Mouse (Mus musculus): ENCODE measurements at regions not wholly inside any gene's neighbourhood (a gene's known extent, or its start where the extent isn't known, plus 50 kb on each side); places are given as distances from the start of the nearest gene placed in this dataset.

DNA sequence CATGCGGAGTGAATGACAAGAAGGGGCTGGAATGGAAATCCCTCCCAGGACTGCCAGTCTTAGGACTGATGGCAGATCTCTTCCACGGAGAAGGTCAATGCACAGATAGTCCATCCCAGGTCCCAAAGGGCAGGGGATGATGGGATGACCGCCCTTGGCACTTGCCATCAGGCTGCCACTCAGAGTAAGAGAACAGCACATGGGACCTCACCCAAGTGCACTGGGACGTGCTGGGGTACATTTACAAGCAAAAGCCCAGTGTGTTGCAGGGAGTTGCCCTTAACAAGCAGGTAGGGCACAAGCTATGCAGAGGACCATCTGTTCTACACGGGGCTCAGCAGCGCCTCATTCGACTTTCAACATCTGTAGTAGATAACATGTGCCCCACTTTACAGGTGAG, 224.9 kb upstream of the Rgma start:
- DNase-seq (ENCODE audit: low read depth, low spot score) (no peak), ATAC-seq (no peak)
- TF ChIP-seq CTCF (IDR thresholded peaks at IDR 0.05): no peak
- CTCF ChIA-PET: interaction anchor here (1.3 kb wide), 1 partner anchor 9 kb away, joined by 4 read pairs; no protein-coding TSS in a partner anchor
- H3K27me3 ChIP-seq: no peaks in the 10 kb centered on the region
- POLR2A ChIA-PET: no interaction called here
- in situ Hi-C loops (cut with MboI; ENCODE audit: low pct_unique_long_range_greater_than_20kb): no loop called here

DNA sequence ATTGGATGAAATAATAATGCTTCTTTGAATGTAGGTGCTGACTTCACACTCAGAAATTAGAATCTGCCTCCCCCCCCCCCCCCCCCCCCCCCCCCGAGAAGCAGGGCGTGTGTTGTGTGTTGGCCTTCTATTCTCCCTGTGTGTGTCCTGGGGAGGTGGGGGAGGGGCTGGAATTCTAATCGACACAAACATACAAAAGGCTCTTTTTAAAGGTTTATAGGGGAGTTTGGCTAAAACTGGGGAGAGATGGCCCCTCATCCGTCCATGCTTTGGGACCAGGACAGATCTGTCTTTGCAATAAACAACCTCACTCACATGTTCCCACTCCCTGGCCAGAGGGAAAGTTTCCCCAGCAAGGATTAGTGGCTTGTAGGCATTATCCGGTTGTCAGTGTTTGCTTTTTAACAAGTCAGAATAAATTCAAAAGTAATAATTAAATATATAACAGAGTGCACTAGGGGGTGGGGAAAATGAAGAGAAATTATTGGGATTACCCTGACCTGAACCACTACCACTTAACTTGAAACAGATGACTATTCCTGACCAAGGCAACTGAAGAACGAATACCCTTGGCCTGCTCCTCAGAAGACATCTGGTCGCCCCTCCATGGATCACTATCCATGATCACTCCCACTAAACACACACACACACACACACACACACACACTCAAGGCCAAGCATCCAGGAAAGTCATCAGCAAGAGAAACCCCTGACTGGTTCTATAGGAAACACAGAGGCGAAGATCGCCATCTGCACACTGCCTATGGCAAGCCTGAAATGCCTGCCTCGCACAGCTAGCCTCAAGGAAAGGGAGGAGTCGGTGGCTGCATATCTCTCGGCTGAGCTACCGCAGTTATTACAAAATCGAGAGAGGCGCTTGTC, 223.5 kb upstream of the Rgma start:
- in situ Hi-C loops (cut with MboI; ENCODE audit: low pct_unique_long_range_greater_than_20kb): no loop called here
- ChIA-PET POLR2A (interaction anchor here (0.7 kb wide), 1 partner anchor 122 kb away, joined by 3 read pairs; no protein-coding TSS in a partner anchor), CTCF (no interaction called here)
- DNase-seq (ENCODE audit: low read depth, low spot score): no peak
- H3K27me3 ChIP-seq: no peaks in the 10 kb centered on the region
- no peak for ATAC-seq
- no peak for TF ChIP-seq CTCF (IDR thresholded peaks at IDR 0.05)

DNA sequence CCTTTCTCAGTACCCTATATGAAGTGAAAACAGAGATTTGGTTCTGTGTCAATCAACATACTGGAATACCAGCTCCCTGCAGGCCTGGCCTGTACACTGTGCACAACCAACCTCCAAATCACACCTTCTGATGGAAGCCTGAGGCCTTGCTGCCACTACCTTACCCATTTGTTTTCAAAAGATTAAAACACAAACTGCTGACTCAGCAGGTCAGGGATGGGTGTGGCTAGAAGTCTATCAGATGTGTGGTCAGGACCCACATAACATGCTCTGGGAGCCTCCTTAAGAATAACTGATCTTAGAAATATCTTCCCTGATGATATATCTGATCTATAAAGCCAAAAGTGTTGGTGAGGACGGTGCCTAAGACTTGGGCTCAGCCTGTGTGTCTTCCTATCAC, 221.6 kb upstream of the Rgma start:
- CTCF ChIA-PET: no interaction called here

DNA sequence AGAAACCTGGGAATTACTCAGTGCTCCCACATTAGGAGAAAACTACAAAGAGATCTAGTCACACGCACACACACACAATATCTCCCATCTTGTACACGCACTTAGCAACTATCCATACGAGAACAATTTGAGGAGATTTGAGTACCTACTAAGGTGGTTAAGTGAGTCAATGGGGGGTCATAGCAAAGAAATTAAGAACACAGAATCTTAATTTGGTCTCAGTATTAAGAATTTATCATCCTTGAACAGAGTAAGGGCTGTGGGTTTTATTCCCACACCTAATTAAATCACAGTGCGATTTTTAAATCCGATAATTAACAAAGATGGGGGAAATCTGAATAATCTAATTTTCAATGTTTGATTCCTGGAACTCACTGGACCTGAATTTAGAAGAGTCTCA, 216.5 kb upstream of the Rgma start:
- H3K27me3 ChIP-seq: no peaks in the 10 kb centered on the region
- TF ChIP-seq CTCF (IDR thresholded peaks at IDR 0.05): no peak
- ATAC-seq (no peak), DNase-seq (ENCODE audit: low read depth, low spot score) (no peak)
- ChIA-PET CTCF (interaction anchor here (1.3 kb wide), 1 partner anchor 25 kb away, joined by 4 read pairs; no protein-coding TSS in a partner anchor), POLR2A (no interaction called here)
- in situ Hi-C loops (cut with MboI; ENCODE audit: low pct_unique_long_range_greater_than_20kb): no loop called here

More for the DNA sequence above, 221.6 kb upstream of the Rgma start:
- TF ChIP-seq CTCF (IDR thresholded peaks at IDR 0.05): no peak
- ATAC-seq: no peak
- no peaks in the 10 kb centered on the region for H3K27me3 ChIP-seq
- POLR2A ChIA-PET: no interaction called here
- in situ Hi-C loops (cut with MboI; ENCODE audit: low pct_unique_long_range_greater_than_20kb): no loop called here
- DNase-seq (ENCODE audit: low read depth, low spot score): no peak

DNA sequence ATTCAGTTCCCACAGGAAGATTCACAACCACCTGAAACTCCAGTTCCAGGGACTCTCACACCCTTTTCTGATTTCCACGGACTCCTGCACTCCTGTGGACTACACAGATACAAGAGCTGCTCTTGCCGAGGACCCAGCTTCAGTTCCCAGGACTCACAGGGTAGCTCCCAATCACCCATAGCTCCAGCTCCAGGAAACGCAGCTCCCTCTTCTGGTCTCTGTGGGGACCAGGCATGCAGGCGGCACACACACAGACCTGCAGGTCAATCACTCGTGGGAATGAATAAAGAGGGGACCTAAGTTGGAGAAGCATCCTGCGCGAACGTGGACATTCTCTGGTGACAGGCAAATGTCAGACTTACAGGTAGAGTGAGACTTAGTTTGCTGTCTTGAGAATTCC, 214.3 kb upstream of the Rgma start:
- CTCF ChIA-PET: no interaction called here
- DNase-seq (ENCODE audit: low read depth, low spot score): no peak
- no peaks in the 10 kb centered on the region for H3K27me3 ChIP-seq
- in situ Hi-C loops (cut with MboI; ENCODE audit: low pct_unique_long_range_greater_than_20kb): no loop called here
- no peak for TF ChIP-seq CTCF (IDR thresholded peaks at IDR 0.05)
- POLR2A ChIA-PET: no interaction called here
- ATAC-seq: no peak

DNA sequence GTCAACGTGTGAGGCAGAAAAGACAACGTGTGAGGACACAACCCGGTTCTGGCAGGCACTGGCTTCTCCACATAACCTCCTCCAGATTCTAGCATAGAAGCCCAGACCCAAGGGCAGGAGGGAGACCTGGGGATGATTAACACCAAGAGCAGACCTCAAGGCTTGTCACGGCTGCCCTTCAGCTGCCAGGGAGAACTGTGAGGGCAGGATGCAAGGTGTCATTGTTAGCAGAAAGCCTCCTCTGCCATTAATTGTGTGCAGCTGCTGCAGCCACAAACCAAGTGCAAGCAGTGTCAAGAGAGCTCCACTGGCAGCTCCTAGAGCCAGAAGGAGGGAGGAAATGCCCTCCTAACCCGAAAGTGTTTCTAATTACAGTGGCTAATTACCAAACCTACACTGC, 211.6 kb upstream of the Rgma start:
- TF ChIP-seq CTCF (IDR thresholded peaks at IDR 0.05): no peak
- CTCF ChIA-PET: no interaction called here
- no peaks in the 10 kb centered on the region for H3K27me3 ChIP-seq
- in situ Hi-C loops (cut with MboI; ENCODE audit: low pct_unique_long_range_greater_than_20kb): no loop called here
- ATAC-seq (no peak), DNase-seq (ENCODE audit: low read depth, low spot score) (no peak)
- POLR2A ChIA-PET: interaction anchor here (0.6 kb wide), 1 partner anchor 98 kb away, joined by 3 read pairs; no protein-coding TSS in a partner anchor

DNA sequence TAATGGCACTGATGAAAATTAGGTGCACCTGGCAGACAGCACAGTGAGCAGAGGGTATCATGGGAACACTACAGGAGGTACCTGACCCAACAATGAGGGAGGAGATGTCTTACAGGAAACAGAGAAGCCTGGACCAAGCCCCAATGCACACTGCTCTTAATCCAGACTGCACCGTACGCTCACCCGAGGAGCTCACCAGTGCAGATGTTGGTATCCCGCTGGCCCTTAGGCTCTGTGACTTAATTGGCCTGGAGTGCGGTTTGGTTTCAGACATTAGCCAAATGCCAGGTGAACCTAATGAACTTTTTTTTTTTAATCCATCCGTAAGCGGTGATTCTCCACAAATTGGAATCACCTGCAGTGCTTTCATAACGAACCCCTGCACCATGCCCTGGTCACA, 209.8 kb upstream of the Rgma start:
- in situ Hi-C loops (cut with MboI; ENCODE audit: low pct_unique_long_range_greater_than_20kb): no loop called here
- ChIA-PET POLR2A (no interaction called here), CTCF (interaction anchor here (1.1 kb wide), 1 partner anchor 17 kb away, joined by 3 read pairs; no protein-coding TSS in a partner anchor)
- no peak for ATAC-seq
- DNase-seq (ENCODE audit: low read depth, low spot score): no peak
- H3K27me3 ChIP-seq: no peaks in the 10 kb centered on the region
- TF ChIP-seq CTCF (IDR thresholded peaks at IDR 0.05): no peak

DNA sequence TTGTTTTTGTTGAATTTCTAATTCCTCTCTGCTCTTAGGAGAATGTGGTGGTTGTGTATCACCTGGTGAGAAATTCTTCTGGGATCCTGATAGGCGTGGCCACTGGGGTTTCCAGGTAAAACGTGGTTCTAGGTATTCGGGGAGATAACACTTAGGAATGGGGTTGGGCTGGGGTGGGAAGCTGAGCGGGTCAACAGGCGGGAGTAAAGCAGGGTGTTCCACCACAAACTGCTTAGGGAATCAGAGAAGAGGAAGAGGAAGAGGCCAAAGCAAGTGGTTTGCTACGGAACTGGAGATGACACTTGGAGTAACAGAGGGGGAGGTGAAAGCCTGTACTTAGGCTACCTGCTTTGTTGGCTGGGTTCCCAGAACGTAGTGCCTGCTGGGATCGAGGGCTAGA, 205.9 kb upstream of the Rgma start:
- ChIA-PET POLR2A (no interaction called here), CTCF (no interaction called here)
- DNase-seq (ENCODE audit: low read depth, low spot score) (no peak), ATAC-seq (no peak)
- no peak for TF ChIP-seq CTCF (IDR thresholded peaks at IDR 0.05)
- no peaks in the 10 kb centered on the region for H3K27me3 ChIP-seq
- in situ Hi-C loops (cut with MboI; ENCODE audit: low pct_unique_long_range_greater_than_20kb): no loop called here

DNA sequence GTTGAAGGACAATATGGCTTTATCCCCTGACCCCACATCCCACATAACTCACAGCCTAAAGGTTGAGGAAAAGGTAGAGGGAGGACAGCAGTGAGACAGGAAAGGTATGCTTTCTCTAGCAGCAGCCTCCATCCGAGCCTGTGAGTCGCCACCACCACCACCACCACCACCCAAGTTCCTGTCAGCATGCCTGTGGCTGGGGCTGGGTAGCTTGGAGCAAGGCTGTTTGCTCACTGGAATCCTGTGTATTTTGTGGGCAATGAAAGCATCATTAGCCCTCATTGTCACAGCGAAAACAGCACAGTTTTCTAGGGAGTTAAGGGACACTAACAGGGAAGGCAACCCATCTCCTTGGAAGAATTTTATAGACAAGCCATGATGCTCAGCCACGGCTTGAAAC, 202.7 kb upstream of the Rgma start:
- no peak for TF ChIP-seq CTCF (IDR thresholded peaks at IDR 0.05)
- ChIA-PET CTCF (interaction anchor here (0.7 to 2.7 kb wide), 2 partner anchors 11 kb away, joined by 3 to 11 read pairs; no protein-coding TSS in a partner anchor), POLR2A (no interaction called here)
- DNase-seq (ENCODE audit: low read depth, low spot score): no peak
- in situ Hi-C loops (cut with MboI; ENCODE audit: low pct_unique_long_range_greater_than_20kb): no loop called here
- no peaks in the 10 kb centered on the region for H3K27me3 ChIP-seq
- peak; percentile 65 for ATAC-seq

DNA sequence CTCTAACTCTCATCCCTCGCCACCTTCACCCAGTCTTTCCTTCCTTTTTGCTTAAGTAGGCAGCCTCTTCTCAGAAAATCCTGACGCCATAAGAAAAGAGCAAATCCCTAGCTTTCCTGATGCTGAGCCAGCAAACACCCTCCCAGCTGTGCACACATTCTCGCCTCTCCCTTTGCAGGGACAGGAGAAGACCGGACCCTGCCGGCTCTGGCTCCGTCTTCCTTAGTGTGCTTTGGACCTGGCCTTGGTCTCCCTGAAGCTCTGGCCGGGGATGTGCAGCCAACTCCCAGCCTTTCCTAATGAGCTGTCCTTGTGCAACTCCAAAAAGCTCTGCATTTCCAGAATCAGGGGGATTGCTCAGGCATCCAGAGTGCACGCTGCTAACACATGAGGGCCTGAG, 191.5 kb upstream of the Rgma start:
- ChIA-PET CTCF (interaction anchor here (1.0 to 2.6 kb wide), 2 partner anchors 10 to 25 kb away, joined by 4 to 11 read pairs; no protein-coding TSS in a partner anchor), POLR2A (no interaction called here)
- no peak for TF ChIP-seq CTCF (IDR thresholded peaks at IDR 0.05)
- DNase-seq (ENCODE audit: low read depth, low spot score) (no peak), ATAC-seq (no peak)
- no peaks in the 10 kb centered on the region for H3K27me3 ChIP-seq
- in situ Hi-C loops (cut with MboI; ENCODE audit: low pct_unique_long_range_greater_than_20kb): no loop called here

DNA sequence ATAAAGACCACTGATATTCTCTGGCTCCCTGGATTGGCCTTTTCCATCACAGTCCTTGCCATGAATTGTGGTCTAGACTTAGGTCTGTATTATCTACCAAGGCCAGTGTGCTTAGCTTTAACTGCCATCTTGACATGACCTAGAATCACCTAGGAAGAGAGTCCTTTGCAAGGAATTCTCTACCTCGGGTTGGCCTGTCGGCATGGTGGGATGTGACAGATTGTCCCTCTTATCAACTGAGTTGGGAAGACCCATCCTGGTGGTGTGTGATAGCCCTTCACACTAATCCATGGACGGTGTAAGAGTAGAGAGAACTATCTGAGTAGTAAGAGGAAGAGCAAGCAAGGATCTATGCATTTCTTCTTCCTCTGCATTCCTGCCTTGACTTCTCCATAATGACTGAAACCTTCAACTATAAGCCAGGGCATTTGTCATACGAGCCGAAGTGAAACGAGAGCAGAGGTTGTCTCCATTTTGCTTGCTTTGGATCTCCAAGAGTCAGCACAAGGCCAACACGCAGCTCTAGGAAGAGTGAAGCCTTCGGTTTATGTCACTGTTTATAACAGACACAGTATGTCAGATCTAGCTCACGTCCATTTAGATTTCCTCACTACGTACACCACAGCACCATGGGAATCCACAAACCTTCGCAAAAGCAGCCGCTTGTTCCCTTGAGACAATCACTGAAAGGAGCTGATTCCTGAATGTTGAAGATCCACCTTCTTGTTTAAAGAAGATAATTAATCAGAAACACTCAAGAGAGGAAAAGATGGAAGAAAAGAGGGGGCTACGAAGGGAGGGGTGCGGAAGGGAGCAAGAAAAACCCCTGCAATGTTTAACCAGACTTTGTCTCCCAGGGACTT, 190.9 kb upstream of the Rgma start:
- no peaks in the 10 kb centered on the region for H3K27me3 ChIP-seq
- ChIA-PET POLR2A (no interaction called here), CTCF (interaction anchor here (1.0 to 2.6 kb wide), 2 partner anchors 11 to 26 kb away, joined by 4 to 11 read pairs; no protein-coding TSS in a partner anchor)
- in situ Hi-C loops (cut with MboI; ENCODE audit: low pct_unique_long_range_greater_than_20kb): no loop called here
- no peak for TF ChIP-seq CTCF (IDR thresholded peaks at IDR 0.05)
- ATAC-seq (no peak), DNase-seq (ENCODE audit: low read depth, low spot score) (no peak)

All from Patski (cell line).